Mouse (Mus musculus) adrenal gland, adult (tissue): Measurements from ENCODE around the gene Zbtb32.

ENCODE experiments used
- DNase-seq, 2 experiments: peaks; one replicate each; pipeline ENCODE4 v3.0.0; 2022 to 2023; ENCODE audit warnings: low spot score in 1 of 2; ENCODE audit not compliant: inconsistent age in 2 of 2

The Zbtb32 gene

DNA sequence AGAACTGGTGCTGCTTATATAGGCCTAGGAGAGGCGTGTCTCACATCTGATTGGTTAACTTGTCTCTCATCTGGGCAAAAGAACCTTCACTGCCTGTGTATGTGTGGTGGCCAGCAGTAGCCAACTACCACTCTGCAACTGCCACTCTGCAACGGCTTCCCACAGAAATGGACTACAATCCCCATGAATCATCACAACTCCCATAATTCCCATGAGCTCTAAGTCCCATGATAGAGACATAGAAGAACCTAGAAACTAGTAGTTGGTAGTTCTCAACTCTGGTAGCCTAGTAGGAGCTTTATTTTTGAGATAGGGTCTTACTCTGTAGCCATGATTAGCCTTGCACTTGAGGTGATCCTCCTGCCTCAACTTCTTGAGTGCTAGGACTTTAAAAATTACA lies 48.8 kb downstream of the Zbtb32 start:
- no peak for DNase-seq

DNA sequence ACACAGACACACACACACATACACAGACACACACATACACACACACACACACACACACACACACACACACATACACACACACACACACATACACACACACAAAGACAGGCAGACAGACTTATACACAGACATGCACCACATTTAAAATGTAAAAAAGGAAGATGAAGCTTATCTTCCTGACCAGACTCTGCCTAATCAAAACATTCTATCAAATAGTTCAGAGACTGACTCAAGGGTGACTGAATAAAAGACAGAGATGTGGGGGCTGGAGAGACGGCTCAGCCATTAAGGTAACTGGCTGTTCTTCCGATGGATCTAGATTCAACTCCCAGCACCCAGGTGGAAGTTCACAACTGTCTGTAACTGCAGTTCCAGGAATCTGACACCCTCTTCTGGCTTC lies 54.4 kb downstream of the Zbtb32 start:
- DNase-seq = no peak

DNA sequence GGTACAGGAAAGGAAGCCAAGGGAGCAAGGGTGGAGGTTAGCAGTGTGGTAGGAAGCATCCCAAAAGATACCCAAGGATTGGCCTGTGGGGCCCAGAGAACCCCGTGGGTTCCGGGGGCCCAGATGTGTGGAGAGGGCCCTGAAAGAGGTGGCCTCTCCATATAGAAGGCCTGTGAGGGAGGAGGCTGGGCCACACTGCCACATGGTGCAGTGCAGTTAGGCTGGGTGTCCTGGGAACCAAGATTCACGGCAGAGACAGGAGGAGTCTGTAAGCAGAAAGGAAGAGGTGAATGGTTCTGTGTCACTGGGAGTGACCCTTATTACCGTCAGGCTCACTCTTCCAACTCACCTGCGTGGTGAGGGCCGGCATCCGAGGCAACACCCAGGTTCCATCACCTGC lies 58.1 kb downstream of the Zbtb32 start:
- no peak for DNase-seq
